ENCODE assay signal across 10 mouse cellular contexts in the genomic region with DNA sequence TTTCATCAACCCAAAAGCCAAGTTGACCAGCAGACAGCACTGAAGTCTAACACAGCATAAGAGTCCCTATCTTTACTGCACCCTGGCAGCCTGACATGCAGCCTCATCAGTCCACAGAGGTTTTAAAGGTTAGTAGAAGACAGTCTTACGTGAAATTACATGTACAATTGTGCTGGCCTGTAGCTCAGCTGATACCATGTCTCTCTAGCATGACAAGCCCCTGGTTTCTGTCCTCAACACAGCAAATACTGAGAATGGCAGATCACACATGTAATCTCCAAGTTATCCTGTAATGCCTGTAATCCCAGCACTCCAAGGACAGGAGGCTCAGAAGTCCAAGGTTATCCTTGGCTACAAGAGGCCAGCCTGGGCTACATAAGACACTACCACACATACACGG. TPM values are rescaled to one million over a fixed set of nuclear protein-coding genes. Genes with fewer than 3 reads are reported as not detected.
DNase-seq lines count a peak whose midpoint lies in the region; ATAC-seq and TF ChIP-seq lines count a peak whose summit lies in the region.
"Had no signal": no experiment of that assay in that cellular context is flagged by ENCODE, and none has a peak within 500 bp of the region (broad histone marks: within the 10 kb centered on the region; RNA-seq: fewer than 3 reads in every experiment).

No protein-coding gene starts in this region.

- peaks cover 17% of the 10 kb centered on the region for H3K27me3 ChIP-seq in heart, embryonic 11.5 days (ENCODE audit: control insufficient read depth, insufficient read depth, low read length)
- H3K27me3 ChIP-seq in hindbrain, embryonic 11.5 days (ENCODE audit: control insufficient read depth, insufficient read depth, low read length): peaks cover 14% of the 10 kb centered on the region
- H3K27me3 ChIP-seq in liver, postnatal 0 days (ENCODE audit: insufficient read depth, low read length): peaks cover 28% of the 10 kb centered on the region

- TF ChIP-seq CTCF in bone marrow, adult 2 months (IDR thresholded peaks at IDR 0.05; ENCODE audit: control insufficient read depth, insufficient read depth, low read length): no peak
- no peak for TF ChIP-seq CTCF in liver, postnatal 0 days (IDR thresholded peaks at IDR 0.05; ENCODE audit: low read depth)

- no peak for ATAC-seq in heart, embryonic 11.5 days (replicated peaks; ENCODE audit: insufficient number of reproducible peaks, low FRiP score, low TSS enrichment)
- no peak for ATAC-seq in hindbrain, embryonic 11.5 days (ENCODE audit: low FRiP score)
- ATAC-seq in liver, postnatal 0 days: no peak

- no peaks in the 10 kb centered on the region for H3K36me3 ChIP-seq in heart, embryonic 11.5 days (ENCODE audit: control insufficient read depth, insufficient read depth, low read length)
- no peaks in the 10 kb centered on the region for H3K36me3 ChIP-seq in hindbrain, embryonic 11.5 days (ENCODE audit: control insufficient read depth, insufficient read depth, low read length)
- no peaks in the 10 kb centered on the region for H3K36me3 ChIP-seq in liver, postnatal 0 days (replicated peaks; ENCODE audit: insufficient read depth, low read length)

- peak overlapping the region; percentile 92 for H3K9ac ChIP-seq in heart, embryonic 11.5 days (ENCODE audit: low read depth, low read length)
- H3K9ac ChIP-seq in hindbrain, embryonic 11.5 days (ENCODE audit: low read depth, low read length): peak overlapping the region; percentile 85
- H3K9ac ChIP-seq in liver, postnatal 0 days (replicated peaks): peak overlapping the region; percentile 78

- no peak for DNase-seq in heart, postnatal 10 days
- DNase-seq in hindbrain, embryonic 11.5 days (ENCODE audit: low spot score): no peak
- DNase-seq in liver, postnatal 0 days: no peak
- DNase-seq in retina, embryonic 14.5 days (ENCODE audit: low spot score): no peak
- DNase-seq in cerebellum, adult 9-11 months: no peak
- DNase-seq in left cerebral cortex, postnatal 25 days (ENCODE audit: low spot score in 2 of 2): no peak
- DNase-seq: adrenal gland, adult 8-10 months had no signal

- peaks cover 56% of the 10 kb centered on the region for H3K4me1 ChIP-seq in heart, embryonic 11.5 days (ENCODE audit: control insufficient read depth, insufficient read depth, low read length)
- H3K4me1 ChIP-seq in bone marrow, adult 2 months (ENCODE audit: control insufficient read depth, insufficient read depth, low read length): peaks cover 3% of the 10 kb centered on the region; the same call in 1 of the 2 replicates
- peaks cover 17% of the 10 kb centered on the region for H3K4me1 ChIP-seq in hindbrain, embryonic 11.5 days (replicated peaks; ENCODE audit: control insufficient read depth, insufficient read depth, low read length)
- H3K4me1 ChIP-seq in liver, postnatal 0 days (ENCODE audit: insufficient read depth): peaks cover 36% of the 10 kb centered on the region

- H3K4me3 ChIP-seq in heart, embryonic 11.5 days (ENCODE audit: low read depth, low read length): peak overlapping the region; percentile 95
- peak overlapping the region; percentile 71 for H3K4me3 ChIP-seq in bone marrow, adult 2 months (replicated peaks; ENCODE audit: control insufficient read depth, low read depth, low read length)
- H3K4me3 ChIP-seq in hindbrain, embryonic 11.5 days (ENCODE audit: low read depth, low read length): peak overlapping the region; percentile 89
- H3K4me3 ChIP-seq in liver, postnatal 0 days (ENCODE audit: low read depth, low read length): peak overlapping the region; percentile 78

- H3K4me2 ChIP-seq in heart, embryonic 11.5 days: peak overlapping the region; percentile 77
- H3K4me2 ChIP-seq in hindbrain, embryonic 11.5 days (replicated peaks; ENCODE audit: low read depth, low read length): peak overlapping the region; percentile 57
- peak overlapping the region; percentile 80 for H3K4me2 ChIP-seq in liver, postnatal 0 days (ENCODE audit: low read depth, low read length)

- no peak for TF ChIP-seq EP300 in liver, postnatal 0 days (IDR thresholded peaks at IDR 0.05; ENCODE audit: low read depth)

- 40% methylated on average over 2 of the region's 2 CpGs for WGBS in heart, embryonic 11.5 days (ENCODE audit: insufficient replicate concordance)
- WGBS in bone marrow, adult 2 months: 51% methylated on average over 2 of the region's 2 CpGs
- WGBS in hindbrain, embryonic 11.5 days: 55% methylated on average over 2 of the region's 2 CpGs
- 43% methylated on average over 2 of the region's 2 CpGs for WGBS in liver, postnatal 0 days (ENCODE audit: insufficient replicate concordance)

- no peak overlapping the region for H3K27ac ChIP-seq in heart, embryonic 11.5 days (ENCODE audit: low read depth, low read length)
- H3K27ac ChIP-seq in bone marrow, adult 2 months (ENCODE audit: control insufficient read depth, insufficient read depth, low read depth, low read length, poor library complexity): no peak overlapping the region
- no peak overlapping the region for H3K27ac ChIP-seq in hindbrain, embryonic 11.5 days (ENCODE audit: low read depth, low read length)
- H3K27ac ChIP-seq in liver, postnatal 0 days (ENCODE audit: low read depth): no peak overlapping the region

- TF ChIP-seq POLR2A in bone marrow, adult 2 months (IDR thresholded peaks at IDR 0.05; ENCODE audit: borderline replicate concordance, control insufficient read depth, low read depth, low read length): no peak

- intact Hi-C loops in heart, postnatal 10 days (cut with DNase I): no loop called here
- intact Hi-C loops in left cerebral cortex, postnatal 25 days (cut with DNase I): no loop called here

- H3K9me3 ChIP-seq in heart, embryonic 11.5 days (replicated peaks; ENCODE audit: control insufficient read depth, low read length): no peaks in the 10 kb centered on the region
- H3K9me3 ChIP-seq in hindbrain, embryonic 11.5 days (ENCODE audit: control insufficient read depth, low read length): no peaks in the 10 kb centered on the region
- H3K9me3 ChIP-seq in liver, postnatal 0 days (ENCODE audit: low read length): no peaks in the 10 kb centered on the region

RNA-seq across cellular contexts. Expression of a gene that starts 1.2 kb away (rescaled TPM):
- 91.8 and 126 TPM in 2 replicates for polyA plus RNA-seq in heart, embryonic 11.5 days (2014; fragmentation: Nextera tagmentation; extraction: Ambion mirVana)
- total RNA-seq in heart, postnatal 10 days (2021): 10 to 100 TPM; 28.7 to 29.6 TPM
- polyA plus RNA-seq in bone marrow, adult 2 months (2011; ENCODE audit: insufficient read depth, insufficient read length, low replicate concordance, missing spikeins): 57.9 and 66.4 TPM in 2 replicates
- polyA plus RNA-seq in hindbrain, embryonic 11.5 days (2014; fragmentation: Nextera tagmentation; extraction: Ambion mirVana): 161 and 202 TPM in 2 replicates
- 28.6 and 31.9 TPM in 2 replicates for polyA plus RNA-seq in liver, postnatal 0 days (2015; fragmentation: Nextera tagmentation; extraction: Ambion mirVana)
- total RNA-seq in left cerebral cortex, postnatal 25 days (2021): 1 to 10 TPM; 6.8 to 9.2 TPM

RNA-seq across cellular contexts. Expression of a gene that starts 19.9 kb away (rescaled TPM):
- polyA plus RNA-seq in heart, embryonic 11.5 days (2014; fragmentation: Nextera tagmentation; extraction: Ambion mirVana): 1.8 and 2.1 TPM in 2 replicates
- total RNA-seq in heart, postnatal 10 days (2021): under 1 TPM; 0.69 to 0.72 TPM
- polyA plus RNA-seq in bone marrow, adult 2 months (2011; ENCODE audit: insufficient read depth, insufficient read length, low replicate concordance, missing spikeins): 4.7 TPM in 1 of 2 replicates, not detected in the other
- 14.4 and 21.0 TPM in 2 replicates for polyA plus RNA-seq in hindbrain, embryonic 11.5 days (2014; fragmentation: Nextera tagmentation; extraction: Ambion mirVana)
- 0.38 and 0.54 TPM in 2 replicates for polyA plus RNA-seq in liver, postnatal 0 days (2015; fragmentation: Nextera tagmentation; extraction: Ambion mirVana)
- total RNA-seq in left cerebral cortex, postnatal 25 days (2021): 10 to 100 TPM; 73.8 to 78.5 TPM

RNA-seq across cellular contexts. Expression of a gene that starts 49.1 kb away (rescaled TPM):
- not detected in 2 replicates for polyA plus RNA-seq in heart, embryonic 11.5 days (2014; fragmentation: Nextera tagmentation; extraction: Ambion mirVana)
- not detected for total RNA-seq in heart, postnatal 10 days (2021)
- polyA plus RNA-seq in bone marrow, adult 2 months (2011; ENCODE audit: insufficient read depth, insufficient read length, low replicate concordance, missing spikeins): not detected in 2 replicates
- polyA plus RNA-seq in hindbrain, embryonic 11.5 days (2014; fragmentation: Nextera tagmentation; extraction: Ambion mirVana): 1.0 and 1.7 TPM in 2 replicates
- polyA plus RNA-seq in liver, postnatal 0 days (2015; fragmentation: Nextera tagmentation; extraction: Ambion mirVana): not detected in 2 replicates
- total RNA-seq in left cerebral cortex, postnatal 25 days (2021): under 1 TPM; 0.48 to 0.62 TPM
- total RNA-seq: adrenal gland, adult 8-10 months had no signal

RNA-seq across cellular contexts. Expression of a gene that starts 51.6 kb away (rescaled TPM):
- polyA plus RNA-seq in heart, embryonic 11.5 days (2014; fragmentation: Nextera tagmentation; extraction: Ambion mirVana): 24.8 and 26.6 TPM in 2 replicates
- total RNA-seq in heart, postnatal 10 days (2021): 10 to 100 TPM; 39.2 to 40.2 TPM
- polyA plus RNA-seq in bone marrow, adult 2 months (2011; ENCODE audit: insufficient read depth, insufficient read length, low replicate concordance, missing spikeins): 10.1 and 10.7 TPM in 2 replicates
- 99.1 and 103 TPM in 2 replicates for polyA plus RNA-seq in hindbrain, embryonic 11.5 days (2014; fragmentation: Nextera tagmentation; extraction: Ambion mirVana)
- 4.7 and 5.3 TPM in 2 replicates for polyA plus RNA-seq in liver, postnatal 0 days (2015; fragmentation: Nextera tagmentation; extraction: Ambion mirVana)
- total RNA-seq in left cerebral cortex, postnatal 25 days (2021): 100 to 1,000 TPM; 159 to 164 TPM

RNA-seq across cellular contexts. Expression of a gene that starts 55.0 kb away (rescaled TPM):
- not detected in 2 replicates for polyA plus RNA-seq in heart, embryonic 11.5 days (2014; fragmentation: Nextera tagmentation; extraction: Ambion mirVana)
- total RNA-seq in heart, postnatal 10 days (2021): 1 to 10 TPM; 4.7 to 5.5 TPM
- polyA plus RNA-seq in bone marrow, adult 2 months (2011; ENCODE audit: insufficient read depth, insufficient read length, low replicate concordance, missing spikeins): not detected in 2 replicates
- polyA plus RNA-seq in hindbrain, embryonic 11.5 days (2014; fragmentation: Nextera tagmentation; extraction: Ambion mirVana): not detected in 2 replicates
- polyA plus RNA-seq in liver, postnatal 0 days (2015; fragmentation: Nextera tagmentation; extraction: Ambion mirVana): 1.3 and 2.9 TPM in 2 replicates
- total RNA-seq in left cerebral cortex, postnatal 25 days (2021): 1 to 10 TPM; 7.1 to 7.6 TPM
- polyA plus RNA-seq: gonadal fat pad, adult 2 months had no signal
